Mouse (Mus musculus): ENCODE data around the gene Olfr376. TPM values are rescaled to one million over a fixed set of nuclear protein-coding genes. Genes with fewer than 3 reads are reported as not detected.

The Olfr376 gene
- not detected for total RNA-seq (2023)

GRCm38 (mm10) chr11:73370946-73371345, at the start of gene Olfr376:
Gene Olfr376 (plus strand): TSS chr11:73371246.

GRCm38 (mm10) chr11:73329442-73329841, 41.6 kb upstream of the Olfr376 start, which contains the start of the genes Aspa, Gm49340 and Spata22:
Gene Aspa (minus strand): TSS chr11:73329596.
Gene Gm49340 (plus strand): TSS chr11:73329741.
Gene Spata22 (plus strand): TSS chr11:73329741.

GRCm38 (mm10) chr11:73350483-73350882, 20.6 kb upstream of the Olfr376 start, which contains the start of gene Olfr20:
Gene Olfr20 (plus strand): TSS chr11:73350783.

GRCm38 (mm10) chr11:73399514-73399913, 28.5 kb downstream of the Olfr376 start, which contains the start of gene Olfr1:
Gene Olfr1 (minus strand): TSS chr11:73399614.

Other genes with a start within 250 kb of the Olfr376 start
- 2.1 TPM for gene Haspin, start 233.0 kb upstream of the Olfr376 start, total RNA-seq (2023)
- gene P2rx5, start 210.8 kb upstream of the Olfr376 start, total RNA-seq (2023) = not detected
- 50.9 TPM for gene Emc6, start 194.2 kb upstream of the Olfr376 start, total RNA-seq (2023)
- gene Tax1bp3, start 194.2 kb upstream of the Olfr376 start, total RNA-seq (2023) = 7.9 TPM
- 22.3 TPM for gene Ctns, start 172.2 kb upstream of the Olfr376 start, total RNA-seq (2023)
- gene Shpk, start 171.8 kb upstream of the Olfr376 start, total RNA-seq (2023) = 6.1 TPM
- not detected for gene Trpv1, start 137.0 kb upstream of the Olfr376 start, total RNA-seq (2023)
- gene Trpv3, start 103.9 kb upstream of the Olfr376 start, total RNA-seq (2023) = not detected
- 1.2 TPM for gene Aspa, start 41.6 kb upstream of the Olfr376 start, total RNA-seq (2023)
- not detected for gene Gm49340, start 41.5 kb upstream of the Olfr376 start, total RNA-seq (2023)
- gene Spata22, start 41.5 kb upstream of the Olfr376 start, total RNA-seq (2023) = not detected
- gene Olfr20, start 20.5 kb upstream of the Olfr376 start, total RNA-seq (2023) = not detected
- not detected for gene Olfr1, start 28.4 kb downstream of the Olfr376 start, total RNA-seq (2023)
- gene Olfr378, start 57.2 kb downstream of the Olfr376 start, total RNA-seq (2023) = not detected
- not detected for gene Olfr380, start 86.3 kb downstream of the Olfr376 start, total RNA-seq (2023)
- not detected for gene Olfr381, start 120.4 kb downstream of the Olfr376 start, total RNA-seq (2023)
- not detected for gene Olfr382, start 146.0 kb downstream of the Olfr376 start, total RNA-seq (2023)
- not detected for gene Olfr385, start 221.8 kb downstream of the Olfr376 start, total RNA-seq (2023)
- gene Olfr384, start 227.3 kb downstream of the Olfr376 start, total RNA-seq (2023) = not detected